Mouse (Mus musculus) heart, postnatal 4 days (tissue): ENCODE data around the gene Ikzf4. TPM values are rescaled to one million over a fixed set of nuclear protein-coding genes. Genes with fewer than 3 reads are reported as not detected.
"Not testable (repeated sequence)": the region's sequence is repeated elsewhere in the genome, so short reads cannot be mapped to it uniquely, and the experiment has no call there.

ENCODE experiments used
- DNase-seq: peaks from one replicate; pipeline ENCODE4 v3.0.0; 2021
- total RNA-seq, 2 experiments: library from RNA; stranded (reverse); gene quantifications; 2 replicates each; pipeline ENCODE4 v1.2.3; 2021

Ikzf4 gene
- total RNA-seq, 2 experiments from 2014 or later: 1.7 to 2.4 TPM

DNA sequence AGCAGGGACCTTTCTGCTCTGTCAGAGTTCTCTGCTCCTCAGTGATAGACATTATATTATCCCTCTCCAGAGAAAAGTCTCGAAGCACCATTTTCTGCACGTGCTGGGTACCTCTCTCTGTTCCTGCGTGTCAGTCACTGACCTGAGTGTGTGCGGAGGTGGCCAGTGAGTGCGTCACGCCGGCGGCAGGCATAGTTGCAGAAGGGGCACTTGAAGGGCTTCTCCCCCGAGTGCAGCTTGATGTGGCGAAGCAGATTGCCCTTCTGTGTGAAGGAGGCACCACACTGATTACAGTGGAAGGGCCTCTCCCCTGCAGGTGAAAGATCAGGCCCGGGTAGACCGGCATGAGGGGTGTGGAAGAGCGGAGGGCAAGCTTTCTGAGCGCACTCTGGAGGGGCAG, 5.8 kb downstream of the Ikzf4 start:
- DNase-seq: no peak

- DNase-seq: no peak
These were observed 8.8 kb downstream of the Ikzf4 start for GRCm38 (mm10) chr10:128637011-128637410.

DNA sequence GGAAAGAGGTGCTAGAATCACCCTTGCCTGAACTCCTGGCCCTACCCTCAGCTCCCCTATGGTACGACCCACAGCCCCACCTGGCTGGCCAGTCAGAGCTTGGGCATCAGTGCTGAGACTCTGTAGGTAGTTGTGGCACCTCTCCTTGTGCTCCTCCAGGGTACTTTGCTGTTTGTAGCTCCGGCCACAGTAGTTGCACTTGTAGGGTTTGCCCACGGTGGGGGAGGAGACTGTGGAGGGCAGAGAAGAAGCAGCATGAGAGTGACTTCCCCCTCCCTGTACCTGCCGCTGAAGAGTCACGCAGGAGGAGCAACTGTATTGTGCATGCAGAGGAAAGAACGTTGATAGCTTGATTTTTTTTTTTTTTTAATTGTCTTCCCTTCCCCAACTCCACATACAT, 9.2 kb downstream of the Ikzf4 start:
- DNase-seq: no peak

DNA sequence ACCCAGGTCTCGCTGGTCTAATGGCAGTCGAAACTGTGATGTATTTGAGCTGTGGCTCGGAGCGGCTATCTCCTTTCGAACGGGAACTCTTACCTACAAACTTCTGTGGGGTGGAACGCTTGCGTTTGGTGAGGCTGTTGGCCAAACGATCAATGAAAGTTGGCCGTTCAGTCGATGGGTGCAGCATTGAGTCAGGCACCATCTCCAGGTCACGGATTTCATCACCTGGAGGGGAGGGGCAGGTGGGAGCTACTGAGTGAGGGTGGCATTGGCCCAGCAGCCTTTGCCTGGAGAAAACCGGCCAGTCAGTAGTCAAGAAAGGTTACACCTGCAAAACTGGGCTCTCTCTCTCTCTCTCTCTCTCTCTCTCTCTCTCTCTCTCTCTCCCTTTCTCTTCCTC, 10.1 kb downstream of the Ikzf4 start:
- no peak for DNase-seq

DNA sequence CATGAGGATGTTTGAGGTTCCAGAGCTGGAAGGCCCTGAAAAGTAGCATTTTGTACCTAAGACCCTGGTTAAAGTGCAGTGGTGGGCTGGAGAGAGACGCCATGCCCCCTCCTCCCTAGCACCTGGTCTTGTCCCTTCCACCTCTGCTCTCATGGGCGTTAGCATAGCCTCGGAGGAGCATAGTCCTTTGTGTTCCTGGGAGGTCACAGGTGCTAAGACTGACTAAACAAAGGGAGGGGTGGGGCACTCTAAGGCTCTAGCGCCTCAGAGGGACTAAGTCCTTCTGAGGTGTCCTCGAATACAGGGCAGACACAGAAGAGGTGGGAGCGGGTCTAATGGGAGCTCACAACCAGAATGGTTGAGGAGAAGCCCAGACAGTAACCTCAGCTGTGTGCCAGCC, 14.2 kb downstream of the Ikzf4 start:
- no peak for DNase-seq

DNA sequence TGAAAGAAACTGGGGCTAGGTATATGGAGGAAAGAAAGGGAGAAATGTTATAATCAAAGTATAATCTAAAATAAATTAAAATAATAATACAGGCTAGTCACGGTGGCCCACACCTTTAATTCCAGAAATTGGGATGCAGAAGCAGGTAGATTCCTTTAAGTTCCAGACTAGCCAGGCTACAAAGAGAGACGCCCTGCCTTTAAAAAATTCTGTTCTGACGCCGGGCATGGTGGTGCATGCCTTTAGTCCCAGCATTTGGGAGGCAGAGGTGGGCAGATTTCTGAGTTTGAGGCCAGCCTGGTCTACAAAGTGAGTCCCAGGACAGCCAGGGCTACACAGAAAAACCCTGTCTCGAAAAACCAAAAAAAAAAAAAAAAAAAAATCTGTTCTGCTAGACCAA, 15.5 kb downstream of the Ikzf4 start:
- not testable (repeated sequence) for DNase-seq

DNA sequence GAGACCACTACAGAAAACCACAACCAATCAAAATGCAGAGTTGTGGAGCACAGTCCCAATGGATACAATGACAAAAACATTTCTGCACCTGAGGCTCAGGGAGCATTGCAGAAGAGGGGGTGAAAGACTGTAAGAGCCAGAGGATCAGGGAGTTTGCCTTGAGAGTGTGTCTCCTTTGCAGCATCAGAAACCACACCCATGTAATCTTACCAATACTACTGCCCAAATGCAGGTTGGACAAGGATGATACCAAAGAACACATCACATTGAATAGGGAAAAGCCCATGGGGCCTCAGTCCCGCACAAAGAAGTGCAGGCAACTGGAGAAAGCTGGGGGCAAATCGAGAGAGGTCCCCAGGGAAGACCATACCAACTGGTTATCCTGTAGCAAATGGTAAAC, 16.0 kb downstream of the Ikzf4 start:
- no peak for DNase-seq

DNA sequence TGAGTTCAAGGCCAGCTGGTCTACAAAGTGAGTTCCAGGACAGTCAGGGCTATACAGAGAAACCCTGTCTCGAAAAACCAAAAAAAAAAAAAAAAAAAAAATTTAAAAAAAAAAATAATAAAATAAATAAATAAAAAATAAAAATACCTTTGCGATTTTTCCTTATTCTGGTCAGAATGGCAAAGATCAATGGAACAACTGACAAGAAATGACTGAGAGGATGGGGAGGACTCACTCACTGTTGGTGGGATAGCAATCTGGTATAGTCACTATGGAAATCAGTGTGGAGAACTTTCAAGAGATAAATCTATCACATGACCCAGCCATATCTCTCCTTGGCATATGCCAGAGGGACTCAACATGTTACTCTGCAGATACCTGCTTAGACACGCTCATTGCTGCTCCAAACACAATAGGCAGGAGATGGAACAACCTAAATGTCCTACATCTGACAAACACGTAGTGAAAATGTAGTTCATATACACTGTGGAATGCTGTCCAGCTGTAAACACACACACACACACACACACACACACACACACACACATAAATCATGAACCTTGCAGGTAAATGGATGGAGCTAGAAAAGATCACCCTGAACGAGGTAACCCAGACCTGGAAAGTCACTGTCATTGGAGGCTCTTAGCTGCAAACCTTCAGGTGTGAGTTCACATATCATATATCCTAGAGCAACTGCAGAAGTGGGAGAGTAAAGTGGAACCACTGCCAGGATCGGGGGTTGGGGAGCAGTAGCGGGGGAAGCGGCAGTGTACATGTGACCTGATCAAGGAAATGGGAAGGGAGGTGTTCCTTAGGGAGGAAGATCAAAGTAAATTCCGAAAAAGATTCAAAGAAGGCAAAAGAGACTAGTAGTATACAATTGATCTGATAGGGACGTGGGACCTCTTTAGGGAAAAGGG, 18.1 kb downstream of the Ikzf4 start:
- no peak for DNase-seq

DNA sequence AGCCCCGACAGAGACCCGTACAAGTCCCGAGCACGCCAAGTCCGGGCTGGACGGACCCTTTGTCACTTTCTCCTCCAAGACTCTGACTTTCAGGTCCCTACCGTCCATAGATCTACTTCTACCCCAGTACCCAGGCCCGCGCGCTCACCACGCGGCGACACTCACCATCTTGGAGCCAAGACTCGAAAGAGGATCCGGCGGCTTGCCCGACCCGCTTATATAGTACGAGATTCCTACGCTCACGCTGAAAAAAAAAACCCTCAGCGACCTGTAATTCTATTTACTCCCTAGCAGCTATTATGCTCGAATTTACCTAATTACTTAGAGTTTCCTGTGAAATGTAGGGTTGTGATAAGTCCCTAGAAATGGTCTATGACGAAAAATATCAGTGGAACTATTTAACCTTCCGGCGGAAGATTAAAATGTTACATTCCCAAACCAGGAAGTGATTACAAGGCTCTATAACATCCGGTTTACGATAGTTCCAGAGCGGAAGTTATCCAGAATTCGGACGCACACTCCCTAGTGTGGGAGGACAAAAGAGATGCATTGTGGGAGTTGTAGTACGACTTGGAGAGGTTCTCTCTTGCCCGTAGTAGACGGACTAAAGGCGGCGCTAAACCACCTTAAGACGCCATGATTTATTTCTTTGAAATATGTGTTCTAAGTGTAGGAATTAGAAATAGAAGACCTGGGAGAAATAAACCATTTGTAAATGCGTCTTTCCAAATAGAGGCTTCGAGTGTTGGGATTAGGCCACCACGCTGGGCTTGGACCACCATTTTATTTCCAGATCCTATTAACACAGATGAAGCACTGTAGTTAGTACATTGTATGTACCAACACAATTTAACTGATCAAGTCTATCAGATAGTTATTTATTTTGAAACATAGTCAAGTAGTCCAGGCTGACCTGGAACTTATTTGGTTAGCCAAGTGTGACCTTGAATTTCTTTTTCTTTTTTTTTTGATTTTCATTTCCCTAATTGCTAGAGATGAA, 19.2 kb downstream of the Ikzf4 start, which contains the start of gene Rps26:
Gene Rps26 (minus strand): TSS at position 437 of the 1,000 bp plus-strand sequence.
- DNase-seq: peak; percentile 89

DNA sequence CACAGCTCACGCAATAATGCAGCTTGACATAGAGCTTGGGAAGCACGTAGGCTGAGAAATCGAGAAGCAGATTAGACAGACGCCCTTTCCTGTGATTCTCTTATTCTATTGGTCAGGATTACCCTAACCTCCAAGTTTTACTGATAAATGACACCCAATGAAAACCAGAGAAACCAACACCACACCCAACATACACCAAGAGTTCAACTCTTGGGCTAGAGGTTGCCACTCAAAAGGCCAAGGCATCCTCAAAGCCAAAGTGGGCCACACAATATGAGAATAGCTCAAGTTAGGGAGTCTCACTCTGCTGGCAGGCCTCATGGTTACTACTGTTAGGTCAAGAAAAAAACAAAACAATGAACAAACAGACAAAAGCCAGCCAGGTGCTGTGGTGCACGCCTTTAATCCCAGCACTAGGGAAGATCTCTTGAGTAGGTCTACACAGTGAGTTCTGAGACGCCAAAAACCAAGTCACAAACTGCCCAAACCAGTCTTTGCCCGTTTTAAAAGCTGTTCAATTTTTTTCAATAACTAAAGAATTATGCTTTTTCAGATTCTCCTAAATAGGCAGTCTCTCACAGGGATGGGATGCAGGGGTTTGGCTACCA, 20.4 kb downstream of the Ikzf4 start:
- no peak for DNase-seq

GRCm38 (mm10) chr10:128623106-128623613, 22.6 kb downstream of the Ikzf4 start:
- not testable (repeated sequence) for DNase-seq

GRCm38 (mm10) chr10:128622702-128623101, 23.1 kb downstream of the Ikzf4 start:
- no peak for DNase-seq

DNA sequence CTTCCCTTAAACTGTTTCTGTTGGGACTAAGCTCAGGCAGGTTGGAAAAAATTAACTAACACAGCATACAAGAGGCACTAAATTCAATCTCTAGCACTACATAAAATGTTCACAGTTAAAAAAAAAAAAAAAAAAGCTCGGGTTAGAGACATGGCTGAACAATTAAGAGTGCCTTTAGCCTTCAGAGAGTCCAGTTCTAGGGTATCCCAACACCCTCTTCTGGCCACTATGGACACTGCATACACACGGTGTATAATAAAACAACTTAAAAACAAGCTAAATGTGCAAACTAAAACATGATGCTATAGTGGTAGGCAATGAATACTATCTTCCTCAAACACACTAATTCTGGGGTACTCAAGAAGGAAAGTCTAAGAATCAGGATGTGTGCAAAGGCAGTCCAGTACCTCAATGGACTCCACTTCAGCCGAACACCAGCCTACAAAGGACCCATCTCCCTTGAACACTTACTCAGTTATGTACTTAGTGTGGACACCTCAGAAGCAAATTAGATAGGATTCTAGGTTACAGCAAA, 23.7 kb downstream of the Ikzf4 start:
- DNase-seq: no peak

GRCm38 (mm10) chr10:128620241-128620640, 25.6 kb downstream of the Ikzf4 start:
- no peak for DNase-seq

DNA sequence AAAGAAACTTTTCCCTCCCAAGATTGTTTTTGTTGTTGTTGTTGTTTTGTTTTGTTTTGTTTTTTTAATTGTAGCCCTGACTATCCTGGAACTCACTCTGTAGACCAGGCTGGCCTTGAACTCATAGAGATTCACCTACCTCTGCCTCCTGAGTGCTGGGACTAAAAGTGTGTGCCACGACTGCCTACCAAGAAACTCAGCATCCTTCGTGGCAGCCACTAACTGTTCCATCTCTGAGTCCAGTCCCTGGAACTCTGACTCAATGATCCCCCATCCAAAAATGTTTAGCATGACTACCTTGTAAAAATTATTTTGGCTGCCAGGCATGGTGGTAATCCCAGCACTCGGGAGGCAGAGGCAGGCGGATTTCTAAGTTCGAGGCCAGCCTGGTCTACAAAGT, 26.6 kb downstream of the Ikzf4 start:
- DNase-seq: not testable (repeated sequence)

GRCm38 (mm10) chr10:128618570-128618969, 27.2 kb downstream of the Ikzf4 start:
- DNase-seq: no peak

- DNase-seq: not testable (repeated sequence)
These were observed 29.9 kb downstream of the Ikzf4 start for GRCm38 (mm10) chr10:128615798-128616448.

- DNase-seq: no peak
These were observed 30.9 kb downstream of the Ikzf4 start for GRCm38 (mm10) chr10:128614934-128615333.

GRCm38 (mm10) chr10:128613820-128614219, 32.0 kb downstream of the Ikzf4 start:
- DNase-seq: not testable (repeated sequence)

DNA sequence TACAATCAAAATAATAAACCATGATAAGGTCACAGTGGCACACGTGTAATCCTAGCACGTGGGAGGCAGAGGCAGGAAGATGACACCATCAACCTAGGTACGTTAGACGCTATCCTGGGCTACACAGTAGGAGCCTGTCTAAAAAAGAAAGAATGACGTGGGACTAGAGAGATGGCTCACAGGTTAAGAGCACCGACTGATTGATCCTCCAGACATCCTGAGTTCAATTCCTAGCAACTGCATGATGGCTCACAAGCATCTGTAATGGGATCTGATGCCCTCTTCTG, 32.7 kb downstream of the Ikzf4 start:
- no peak for DNase-seq

DNA sequence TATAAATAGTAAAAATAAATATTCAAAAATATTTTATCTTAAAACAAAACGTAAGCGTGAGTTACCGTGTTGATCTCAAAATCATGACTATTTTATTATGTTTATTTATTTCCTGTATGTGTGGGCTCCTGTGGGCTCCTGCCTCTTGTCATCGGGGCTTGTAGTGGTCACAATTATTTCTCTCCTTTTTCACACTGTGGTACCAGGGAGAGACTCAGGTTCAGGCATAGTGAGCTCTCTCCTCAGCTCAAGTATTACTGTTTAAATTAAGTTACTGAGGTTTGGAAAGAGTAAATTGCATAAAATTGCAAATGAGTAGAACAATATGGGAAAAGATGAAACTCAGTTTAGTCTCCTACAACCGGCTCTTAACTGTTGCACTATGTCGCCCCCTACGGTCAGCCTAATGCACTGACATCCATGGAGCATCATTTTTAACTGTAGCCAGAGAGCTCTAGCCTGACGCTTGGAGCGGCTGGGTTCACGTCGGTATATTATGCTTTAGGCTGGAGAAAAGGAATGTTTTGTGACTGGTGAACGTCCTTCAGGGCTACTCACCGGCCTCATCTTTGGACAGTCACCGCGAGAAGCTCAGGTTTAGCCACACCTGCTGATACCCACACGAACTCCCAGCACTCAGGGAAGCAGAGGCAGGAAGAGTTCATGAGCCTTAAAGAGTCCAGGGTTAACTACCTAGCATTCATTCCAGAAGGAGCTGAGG, 33.2 kb downstream of the Ikzf4 start:
- DNase-seq: peak; percentile 84
